Mouse (Mus musculus): Measurements from ENCODE around the gene Mgat3.
A peak's percentile ranks its signal among the peaks of the same experiment; 100 is the strongest.

Gene Mgat3

DNA sequence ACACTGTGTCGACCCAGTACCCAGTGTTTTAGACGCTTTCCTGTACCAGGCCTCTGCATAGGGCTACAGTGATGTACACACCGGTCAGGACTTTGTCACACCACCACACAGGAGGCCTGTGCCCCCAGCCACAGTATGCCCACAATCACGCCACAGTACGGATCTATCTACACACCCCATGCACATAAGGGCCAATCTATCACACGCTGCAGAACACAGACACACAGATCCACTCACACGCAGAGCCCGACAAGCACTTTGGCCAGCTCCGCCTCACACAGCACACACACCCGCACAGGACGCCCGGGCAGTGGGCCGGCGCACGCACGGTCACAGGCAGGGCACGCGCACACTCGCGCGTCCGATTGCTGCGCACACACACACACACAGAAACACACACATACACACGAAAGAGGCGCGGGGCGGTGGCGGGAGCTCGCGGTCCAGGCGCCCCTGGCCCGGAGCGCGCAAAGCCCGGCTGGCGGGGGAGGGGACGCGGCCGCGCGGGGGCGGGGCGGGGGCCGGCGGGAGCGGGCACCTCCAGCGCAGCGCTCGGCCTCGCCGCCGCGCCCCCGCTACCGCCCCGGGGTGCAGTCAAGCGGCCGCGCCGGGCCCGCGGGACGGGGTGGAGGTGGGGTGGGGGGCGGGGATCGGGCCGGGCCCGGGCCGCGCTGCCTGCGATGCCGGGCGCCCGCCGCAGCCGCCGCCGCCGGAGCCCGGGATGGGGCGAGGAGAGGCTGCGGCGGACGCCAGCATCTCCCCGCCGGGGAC is at the start of gene Mgat3:
Mgat3 (plus strand) TSS at position 721 of the 771 bp plus-strand sequence.
- DNase-seq (ENCODE audit: low spot score): peak; percentile 51

DNA sequence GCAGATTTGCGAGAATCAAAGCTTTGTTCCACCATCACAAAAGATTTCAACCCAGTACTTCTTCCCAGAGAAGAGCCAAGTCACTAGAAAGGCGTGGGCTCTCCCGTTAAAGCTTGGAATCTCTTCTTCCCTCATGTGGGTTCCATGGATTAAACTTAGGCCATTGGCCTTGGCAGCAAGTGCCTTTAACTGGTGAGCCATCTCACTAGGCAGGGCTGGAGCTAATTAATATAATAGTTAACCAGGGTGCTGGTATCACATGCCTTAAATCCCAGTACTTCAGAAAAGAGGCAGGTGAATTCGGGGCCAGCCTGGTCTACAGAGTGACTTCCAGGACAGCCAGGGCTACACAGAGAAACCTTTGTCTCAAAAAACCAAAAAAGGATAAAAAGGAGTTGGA is 48.9 kb upstream of the Mgat3 start:
- no peak for DNase-seq (ENCODE audit: low spot score)

DNA sequence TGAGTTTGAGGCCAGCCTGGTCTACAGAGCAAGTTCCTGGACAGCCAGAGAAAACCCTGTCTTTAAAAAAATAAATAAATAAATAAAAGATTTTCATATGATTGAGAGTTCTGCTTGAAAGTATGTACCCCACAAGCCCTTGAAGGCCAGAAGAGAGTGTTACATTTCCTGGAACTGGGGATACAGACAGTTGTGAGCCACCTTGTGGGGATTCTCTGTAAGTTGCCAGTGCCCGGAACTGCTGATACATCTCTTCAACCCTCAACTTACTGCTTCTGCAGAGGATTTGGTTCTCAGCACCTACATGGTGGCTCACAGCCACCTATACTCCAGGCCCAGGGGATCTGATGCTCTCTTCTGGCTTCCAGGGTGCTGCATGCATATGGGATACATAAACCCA is 46.3 kb upstream of the Mgat3 start:
- DNase-seq (ENCODE audit: low spot score): no peak

DNA sequence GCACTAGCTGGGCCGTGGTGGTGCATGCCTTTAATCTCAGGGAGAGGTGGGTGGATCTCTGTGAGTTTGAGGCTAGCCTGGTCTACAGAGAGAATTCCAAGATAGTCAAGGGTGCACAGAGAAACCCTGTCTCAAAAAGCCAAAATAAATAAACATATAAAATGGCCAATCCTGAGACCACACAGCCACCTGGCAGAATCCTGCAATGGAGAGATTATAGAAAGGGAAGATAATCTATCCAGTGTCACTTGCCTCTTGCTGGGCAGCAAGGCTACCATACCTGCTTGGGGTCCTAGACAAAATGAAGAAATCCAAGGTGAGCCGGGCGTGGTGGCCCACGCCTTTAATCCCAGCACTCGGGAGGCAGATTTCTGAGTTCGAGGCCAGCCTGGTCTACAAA is 43.5 kb upstream of the Mgat3 start:
- DNase-seq (ENCODE audit: low spot score): no peak

DNA sequence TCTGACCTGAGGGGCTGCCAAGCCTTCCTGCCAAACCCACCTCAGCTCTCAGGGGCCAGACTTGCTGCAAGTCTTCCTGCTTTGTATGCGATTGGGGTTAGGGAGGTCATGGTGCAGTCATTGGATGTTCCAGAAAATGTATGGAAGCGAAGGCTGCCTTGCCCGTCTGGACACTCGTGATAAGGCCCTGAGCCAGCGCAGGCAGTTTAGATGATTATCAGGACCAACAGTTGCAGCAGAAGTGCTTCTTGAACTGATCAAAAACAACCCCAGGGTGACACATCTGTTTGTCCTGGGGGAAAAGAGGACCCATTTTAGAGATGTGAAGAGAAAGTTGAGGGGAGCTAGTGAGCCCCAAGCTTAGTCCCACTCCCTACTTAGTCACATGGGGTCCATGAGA is 42.8 kb upstream of the Mgat3 start:
- DNase-seq (ENCODE audit: low spot score): no peak

DNA sequence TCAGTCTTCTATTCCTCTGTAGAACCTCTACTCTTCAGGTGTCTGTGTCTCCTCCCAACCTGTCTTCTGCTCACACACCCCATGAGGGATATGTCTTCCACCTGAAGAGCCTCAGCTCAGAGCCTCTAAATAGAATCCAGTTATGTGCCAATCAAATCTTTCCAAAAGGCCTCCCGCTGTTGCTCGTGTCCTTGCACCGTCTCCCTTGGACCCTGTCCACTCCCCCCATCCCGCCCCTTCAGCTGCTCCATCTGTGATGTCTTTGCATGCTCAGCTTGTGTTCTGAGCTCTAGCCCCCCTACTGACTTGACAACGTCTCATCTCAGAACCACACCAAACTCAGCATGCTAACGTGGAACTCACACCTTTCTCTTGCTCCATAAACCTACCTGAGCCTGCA is 42.1 kb upstream of the Mgat3 start:
- DNase-seq (ENCODE audit: low spot score): no peak

DNA sequence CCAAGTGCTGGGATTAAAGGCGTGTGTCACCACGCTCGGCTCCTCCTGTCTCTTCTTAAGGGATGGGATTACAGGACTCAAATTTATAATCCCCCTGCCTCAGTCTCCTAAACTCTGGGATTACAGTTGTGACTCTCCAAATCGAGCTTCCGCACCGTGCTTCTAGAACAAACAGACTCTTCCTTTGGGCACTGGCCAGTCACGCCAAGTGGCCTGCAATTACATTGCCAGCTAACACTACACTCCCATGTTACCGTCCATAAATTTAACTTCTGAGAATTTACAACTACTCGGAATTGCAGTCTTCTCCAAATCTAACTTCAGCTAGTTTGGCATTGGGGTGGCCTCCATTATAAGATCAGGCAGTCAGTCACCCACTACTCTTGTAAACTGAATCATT is 41.1 kb upstream of the Mgat3 start:
- no peak for DNase-seq (ENCODE audit: low spot score)

DNA sequence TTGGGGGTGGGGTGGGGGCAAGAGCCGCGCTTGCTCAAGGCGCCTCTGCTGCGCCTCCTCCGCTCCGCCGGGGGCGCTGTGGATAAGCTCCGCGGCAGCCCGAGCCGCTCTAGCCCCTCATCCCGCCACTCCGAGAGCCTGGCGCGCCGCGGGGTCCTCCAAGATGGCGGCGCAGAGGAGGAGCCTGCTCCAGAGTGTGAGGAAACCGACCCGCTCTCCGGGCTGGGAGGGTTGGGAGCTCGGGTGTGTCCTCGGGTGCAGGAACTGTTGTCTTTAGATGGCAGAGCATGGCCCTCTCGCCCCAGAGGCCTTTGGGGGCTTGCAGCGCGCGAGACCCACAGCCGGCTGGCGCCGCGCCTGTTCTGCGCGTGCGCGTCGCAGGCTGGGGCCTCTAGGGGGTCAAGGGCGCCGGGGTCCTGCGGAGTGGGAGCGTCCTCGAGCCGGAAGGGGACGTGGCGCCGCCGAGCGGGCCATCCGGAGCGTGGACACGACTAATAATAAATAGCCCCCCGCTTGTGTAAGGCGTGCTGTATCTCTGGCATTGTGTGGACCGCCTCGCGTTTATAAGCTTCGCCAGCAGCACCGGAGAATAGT is 40.4 kb upstream of the Mgat3 start, which contains the start of gene Tab1:
Tab1 (plus strand) TSS at position 135 of the 594 bp plus-strand sequence.
- DNase-seq (ENCODE audit: low spot score): peak; percentile 90

DNA sequence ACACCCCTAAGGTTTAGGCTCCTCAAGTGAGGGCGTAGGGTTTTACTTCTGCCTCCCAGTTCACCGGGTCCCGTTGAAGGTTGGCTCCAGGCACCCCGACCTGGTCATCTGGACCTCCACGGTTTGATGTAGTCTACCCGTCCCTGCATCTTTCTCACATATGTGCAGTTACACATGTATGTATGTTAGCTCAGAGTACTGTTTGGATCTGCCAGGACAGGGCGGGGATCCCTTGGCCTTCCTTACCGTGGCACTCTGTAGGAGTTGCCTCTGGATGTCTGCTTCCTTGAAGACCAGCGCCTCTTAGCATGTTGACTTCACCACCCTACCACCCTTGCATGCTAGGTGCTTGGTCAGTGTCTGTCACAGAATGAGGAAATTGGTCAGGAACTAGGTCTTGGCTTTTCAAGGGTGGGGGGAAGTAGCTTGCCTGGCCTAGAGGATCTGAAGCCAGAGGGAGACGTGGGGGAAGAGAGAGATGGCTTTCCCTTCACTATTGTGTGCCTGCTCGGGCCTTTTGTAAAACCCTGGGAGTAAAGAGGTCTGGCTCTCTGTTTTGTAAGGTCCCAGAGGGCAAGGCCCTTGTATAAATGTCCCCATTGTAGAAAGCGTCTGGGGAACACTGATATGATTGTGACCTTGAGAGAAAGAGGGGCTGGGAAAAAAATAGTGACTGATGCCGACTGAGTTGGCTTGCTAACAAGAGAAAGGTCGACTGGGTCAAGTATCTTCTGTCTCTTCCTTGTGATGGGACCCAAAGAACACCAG is 39.7 kb upstream of the Mgat3 start:
- DNase-seq (ENCODE audit: low spot score): peak; percentile 24

DNA sequence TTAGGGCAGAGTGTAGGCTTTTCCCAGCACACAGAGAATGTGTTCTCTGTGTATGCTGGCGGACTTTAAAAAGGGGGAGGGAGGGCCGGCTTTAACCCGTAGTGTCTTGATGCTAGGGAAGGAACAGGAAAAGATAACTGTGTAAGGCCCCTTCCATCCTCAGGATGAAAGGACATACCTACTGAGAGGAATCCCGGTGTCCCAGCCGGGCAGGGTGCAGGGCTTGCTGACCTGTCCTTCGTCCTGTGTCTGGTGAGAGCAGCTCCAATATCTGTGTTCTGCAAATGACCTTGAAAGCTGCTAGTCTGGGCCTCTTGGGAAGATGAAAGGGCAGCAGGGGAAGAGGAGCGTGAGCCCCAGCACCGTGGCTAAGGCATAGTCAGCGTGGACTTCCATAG is 39.1 kb upstream of the Mgat3 start:
- no peak for DNase-seq (ENCODE audit: low spot score)

DNA sequence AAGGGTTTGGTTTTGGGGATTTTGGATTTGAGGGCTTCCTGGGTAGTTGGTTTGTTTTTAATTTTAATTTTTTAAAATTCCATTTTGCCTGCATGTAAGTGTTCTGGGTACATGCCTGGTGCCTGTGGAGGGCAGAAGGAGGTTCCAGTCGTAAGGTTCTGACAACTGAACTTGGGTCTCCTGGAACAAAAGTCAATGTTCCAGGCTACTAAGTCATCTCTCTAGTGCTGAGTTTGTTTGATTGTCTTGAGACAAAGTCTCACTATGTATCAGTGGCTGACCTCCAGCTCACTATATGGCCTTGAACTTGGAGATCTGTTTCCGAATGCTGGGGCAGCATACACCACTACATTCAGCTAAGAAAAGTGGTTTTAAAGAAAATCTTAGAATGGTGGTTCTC is 38.0 kb upstream of the Mgat3 start:
- DNase-seq (ENCODE audit: low spot score): no peak

DNA sequence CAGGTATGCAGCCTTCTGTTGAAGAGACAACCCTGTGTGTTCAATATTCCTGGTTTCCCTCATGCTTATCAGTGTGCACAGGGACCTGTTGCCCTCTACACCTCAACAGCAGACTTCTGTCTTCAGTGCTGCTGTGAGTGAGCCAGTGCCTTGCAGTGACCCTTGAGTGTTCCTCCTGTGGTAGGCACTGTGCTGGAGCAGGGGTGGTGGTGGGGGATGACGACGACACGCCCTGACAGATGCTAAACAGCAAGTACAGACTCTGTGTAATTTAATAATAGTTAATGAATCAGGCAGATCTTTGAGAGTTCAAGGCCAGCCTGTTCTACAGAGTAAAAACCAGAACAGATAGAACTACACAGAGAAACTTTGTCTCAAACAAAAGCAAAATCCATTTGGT is 36.9 kb upstream of the Mgat3 start:
- DNase-seq (ENCODE audit: low spot score): no peak

DNA sequence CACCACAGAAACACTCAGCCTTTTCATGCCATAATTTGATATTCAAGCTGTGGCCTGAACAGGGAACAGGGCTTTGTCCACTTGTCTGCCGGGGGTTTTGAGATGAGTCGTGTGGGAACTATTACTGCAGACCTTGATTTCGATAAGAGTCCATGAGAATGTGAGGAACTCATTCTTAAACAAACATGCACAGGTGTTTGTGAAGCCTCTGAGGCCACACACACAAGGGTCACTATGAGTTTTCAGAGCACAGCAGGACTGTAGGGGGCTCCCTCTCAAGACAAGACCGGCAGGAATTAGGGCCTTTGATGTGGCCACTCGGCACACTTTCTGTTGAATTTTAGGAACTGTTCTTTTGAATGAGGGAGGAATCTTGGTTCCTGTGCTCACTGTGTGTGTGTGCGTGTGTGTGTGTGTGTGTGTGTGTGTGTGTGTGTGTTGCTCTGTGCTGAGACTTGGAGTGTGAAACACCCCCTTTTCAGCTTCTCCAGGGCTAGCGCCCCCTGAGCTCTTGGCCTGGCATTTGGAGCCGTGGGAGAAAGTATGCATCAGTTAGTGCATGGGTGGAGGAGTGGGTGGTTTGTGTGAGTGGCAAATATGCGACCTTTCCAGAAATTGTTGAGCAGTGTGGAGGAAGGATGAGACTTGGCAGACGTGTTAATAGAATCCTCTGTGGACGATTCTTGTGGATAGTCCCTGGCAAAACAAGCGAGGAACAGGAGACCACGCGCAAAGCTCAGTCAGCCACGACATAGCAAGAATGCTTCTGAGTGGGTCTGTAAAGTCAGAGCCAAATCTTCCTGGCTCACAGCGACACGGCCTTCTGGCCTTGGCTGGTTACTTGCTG is 35.4 kb upstream of the Mgat3 start:
- no peak for DNase-seq (ENCODE audit: low spot score)

DNA sequence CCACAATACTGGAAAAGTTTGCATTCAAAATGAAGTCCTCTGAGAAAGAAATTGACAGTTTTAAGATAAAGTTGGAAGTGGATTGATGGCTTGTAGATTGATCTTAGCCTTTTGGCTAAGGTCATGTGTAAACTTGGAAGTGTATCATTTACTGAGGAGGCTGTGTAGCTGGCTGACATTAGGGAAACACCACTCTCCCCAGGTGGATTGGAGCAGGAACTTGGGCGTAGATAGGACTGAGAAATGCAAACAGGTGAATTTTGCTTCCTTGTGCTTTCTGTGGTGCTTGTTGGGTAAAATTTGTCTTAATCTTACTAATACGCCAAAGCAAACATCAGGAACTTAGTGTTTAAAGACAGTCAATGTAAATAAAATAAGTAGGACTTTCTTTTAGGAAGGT is 33.2 kb upstream of the Mgat3 start:
- no peak for DNase-seq (ENCODE audit: low spot score)

DNA sequence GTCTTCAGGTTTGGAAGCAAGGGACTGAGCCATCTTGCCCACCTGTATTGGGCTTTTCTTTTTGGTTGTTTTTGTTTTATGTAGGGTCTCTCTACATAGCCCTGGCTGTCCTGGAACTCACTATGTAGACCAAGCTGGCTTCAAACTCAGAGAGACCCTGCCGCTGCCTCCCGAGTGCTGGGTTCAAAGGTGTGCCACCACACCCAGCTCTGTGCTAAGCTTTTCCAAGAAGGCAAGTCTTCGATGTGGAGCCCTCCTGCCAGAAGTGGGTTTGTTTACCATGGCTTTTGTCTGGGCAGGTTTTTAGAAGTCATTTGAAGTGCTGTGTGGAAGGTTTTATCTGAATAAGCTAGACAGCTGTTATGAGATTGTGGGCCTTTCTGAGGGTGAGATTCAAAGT is 32.6 kb upstream of the Mgat3 start:
- no peak for DNase-seq (ENCODE audit: low spot score)

DNA sequence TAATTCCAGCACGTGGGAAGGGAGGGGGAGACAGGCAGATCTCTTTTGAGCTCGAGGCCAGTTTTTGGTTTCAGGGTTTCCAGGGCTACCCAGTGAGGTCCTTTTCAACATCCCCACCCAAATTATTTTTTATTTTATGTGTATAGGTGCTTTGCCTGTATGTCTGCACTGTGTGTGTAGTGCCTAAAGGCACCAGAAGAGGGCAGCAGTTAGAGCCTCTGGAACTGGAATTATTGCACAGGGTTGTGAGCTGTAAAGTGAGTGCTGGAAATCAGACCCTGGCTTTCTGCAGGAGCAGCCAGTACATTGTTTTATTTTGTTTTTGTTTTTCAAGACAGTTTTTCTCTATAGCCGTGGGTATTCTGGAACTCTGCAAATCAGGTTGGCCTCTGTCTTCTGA is 31.4 kb upstream of the Mgat3 start:
- DNase-seq (ENCODE audit: low spot score): no peak

DNA sequence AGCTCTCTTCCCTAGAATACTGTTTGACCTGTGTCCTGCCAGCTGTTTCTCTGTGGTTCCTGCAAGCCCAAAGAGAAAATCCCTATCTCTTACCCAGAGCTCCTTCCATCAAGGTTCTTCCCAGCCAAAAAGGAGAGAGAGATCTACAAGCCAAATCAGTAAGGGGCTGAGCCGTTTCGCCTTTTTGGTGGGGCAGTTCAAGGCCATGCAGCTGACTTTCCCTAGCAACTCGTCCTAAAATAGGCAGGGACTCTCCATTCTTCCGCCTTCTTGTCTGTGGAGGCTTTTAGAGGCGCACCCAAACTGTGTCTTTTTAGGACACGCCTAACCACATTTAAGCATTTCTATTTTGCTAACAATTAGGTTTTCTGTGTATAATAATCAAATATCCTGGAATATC is 29.8 kb upstream of the Mgat3 start:
- DNase-seq (ENCODE audit: low spot score): no peak

DNA sequence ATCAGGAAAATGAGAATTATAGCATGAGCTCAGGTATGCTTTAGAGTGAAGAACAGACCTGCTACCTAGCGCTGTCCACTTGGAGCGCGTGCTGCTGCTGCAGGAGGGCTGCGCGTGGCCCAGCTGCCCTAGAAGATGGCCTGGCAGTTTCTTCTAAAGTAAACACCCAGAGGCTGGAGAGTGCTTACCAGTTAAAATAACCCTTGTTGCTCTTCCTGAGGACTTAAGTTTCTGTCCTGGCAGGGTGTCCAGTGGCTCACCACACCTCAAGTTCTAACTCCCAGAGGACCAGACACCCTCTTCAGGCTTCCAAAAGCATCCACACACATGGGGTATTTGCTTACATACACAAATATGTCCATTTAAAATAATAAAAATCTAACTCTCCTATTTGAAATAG is 28.1 kb upstream of the Mgat3 start:
- DNase-seq (ENCODE audit: low spot score): no peak

DNA sequence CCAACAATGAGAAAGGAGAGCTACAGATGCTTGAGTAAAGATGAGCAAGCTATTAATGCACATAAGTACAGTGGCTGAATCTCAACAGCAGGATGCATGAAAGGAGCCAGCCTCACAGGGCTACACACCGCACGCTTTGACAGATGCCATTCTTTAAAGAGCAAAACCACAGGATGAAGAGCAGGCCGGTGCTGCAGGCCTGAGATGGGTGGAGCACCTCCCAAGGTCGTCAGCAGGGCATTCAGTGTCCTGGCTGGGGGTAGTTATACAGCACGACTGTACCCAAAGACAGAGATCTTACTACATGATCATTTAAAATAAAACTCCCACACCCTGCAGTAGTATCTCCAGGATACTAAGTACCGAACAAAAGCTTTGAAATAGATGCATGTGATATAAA is 27.4 kb upstream of the Mgat3 start:
- DNase-seq (ENCODE audit: low spot score): no peak

DNA sequence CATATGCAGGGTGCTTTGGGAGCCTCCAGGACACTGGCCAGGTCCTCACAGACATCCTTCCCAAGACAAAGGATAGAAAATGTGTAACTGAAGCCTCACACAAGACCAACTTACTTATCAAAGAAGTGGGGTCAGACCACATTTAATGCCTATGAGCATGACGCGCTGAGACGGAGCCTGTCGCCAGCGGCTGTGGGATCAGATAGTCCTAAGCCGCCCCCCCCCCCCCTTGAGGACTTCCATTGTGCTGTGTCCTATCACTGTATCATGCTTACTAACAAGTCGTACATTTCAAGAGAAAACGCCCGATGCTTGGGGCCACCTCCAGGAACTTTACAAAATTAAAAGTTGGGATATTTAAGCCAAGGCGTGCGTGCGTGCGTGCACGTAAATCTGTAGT is 26.4 kb upstream of the Mgat3 start:
- DNase-seq (ENCODE audit: low spot score): no peak

DNA sequence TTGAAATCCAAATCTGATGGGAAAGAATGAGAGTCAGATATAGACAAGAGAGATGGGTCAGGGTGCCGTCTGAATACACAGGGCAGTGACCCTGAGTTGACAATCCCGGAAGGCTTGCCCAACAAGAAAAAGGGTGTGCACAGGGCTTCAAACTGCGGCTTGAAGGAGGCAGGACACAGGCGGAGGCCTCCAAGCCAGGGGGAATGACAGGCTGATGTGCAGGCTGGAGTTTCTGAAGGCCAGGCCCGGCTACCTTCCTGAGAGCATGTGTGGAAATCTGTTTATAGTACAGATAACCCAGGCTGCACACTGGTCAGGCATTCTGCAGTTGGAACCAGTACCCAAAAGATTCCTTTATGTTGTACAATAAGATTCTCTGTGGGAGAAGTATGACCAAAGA is 26.0 kb upstream of the Mgat3 start:
- DNase-seq (ENCODE audit: low spot score): no peak

DNA sequence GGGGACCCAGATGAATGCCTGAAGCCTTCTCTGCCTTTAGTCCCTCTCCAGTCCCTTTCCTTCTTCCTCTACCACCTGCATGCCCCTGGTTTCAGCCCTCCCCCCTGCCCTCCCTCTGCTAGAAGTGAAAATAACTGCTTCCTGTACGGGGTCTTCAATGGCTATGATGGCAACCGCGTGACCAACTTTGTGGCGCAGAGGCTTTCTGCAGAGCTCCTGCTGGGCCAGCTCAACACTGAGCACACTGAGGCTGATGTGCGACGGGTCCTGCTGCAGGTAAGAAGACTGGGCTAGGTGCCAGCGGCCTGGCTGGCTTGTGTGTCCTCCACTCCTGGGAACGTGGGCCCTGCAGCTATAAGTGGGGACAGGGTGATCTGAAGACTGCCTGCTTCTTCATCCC is 25.0 kb upstream of the Mgat3 start:
- DNase-seq (ENCODE audit: low spot score): no peak

All from urinary bladder, postnatal 14 days (tissue).